Mouse (Mus musculus) embryonic facial prominence, embryonic 11.5 days (tissue): Measurements from ENCODE around the gene D930007J09Rik. TPM values are rescaled to one million over a fixed set of nuclear protein-coding genes. Genes with fewer than 3 reads are reported as not detected.

ENCODE experiments used
- ATAC-seq: fragments of 200-750 bp; cut with Nextera tagmentation; replicated peaks from 2 replicates; pipeline ENCODE4 v1.8.0; 2017; ENCODE audit warnings: low read depth; ENCODE audit not compliant: insufficient number of reproducible peaks, low FRiP score, low TSS enrichment
- DNase-seq: peaks from one replicate; pipeline ENCODE4 v3.0.0-alpha.2; 2015; ENCODE audit warnings: low spot score
- H3K27ac ChIP-seq: fragments of 300-500 bp; sonication (generic); replicated peaks from 2 replicates; pipeline ENCODE4 v1.5.1; 2014; ENCODE audit warnings: mild to moderate bottlenecking, low read depth, low read length, control low read depth
- H3K27me3 ChIP-seq: fragments of 300-500 bp; sonication (generic); 2 replicates; pipeline ENCODE4 v1.6.1; 2014; ENCODE audit warnings: mild to moderate bottlenecking, low read length, moderate library complexity, mixed read lengths; ENCODE audit not compliant: control insufficient read depth, insufficient read depth
- H3K36me3 ChIP-seq: fragments of 300-500 bp; sonication (generic); replicated peaks from 2 replicates; pipeline ENCODE4 v1.6.1; 2014; ENCODE audit warnings: low read depth, mild to moderate bottlenecking, low read length, moderate library complexity, mixed read lengths; ENCODE audit not compliant: control insufficient read depth, insufficient read depth
- H3K4me1 ChIP-seq: fragments of 300-500 bp; sonication (generic); 2 replicates; pipeline ENCODE4 v1.6.1; 2014; ENCODE audit warnings: low read length, mixed read lengths; ENCODE audit not compliant: control insufficient read depth, insufficient read depth
- H3K4me2 ChIP-seq: fragments of 300-500 bp; sonication (generic); 2 replicates; pipeline ENCODE4 v1.6.1; 2014; ENCODE audit warnings: low read depth, mild to moderate bottlenecking, control low read depth, low read length, moderate library complexity
- H3K4me3 ChIP-seq: fragments of 300-500 bp; sonication (generic); 2 replicates; pipeline ENCODE4 v1.5.1; 2014; ENCODE audit warnings: low read depth, low read length, control low read depth
- H3K9ac ChIP-seq: fragments of 300-500 bp; sonication (generic); replicated peaks from 2 replicates; pipeline ENCODE4 v1.6.1; 2014; ENCODE audit warnings: mild to moderate bottlenecking, control low read depth, low read length
- H3K9me3 ChIP-seq: fragments of 300-500 bp; sonication (generic); replicated peaks from 2 replicates; pipeline ENCODE4 v1.6.1; 2016; ENCODE audit warnings: mild to moderate bottlenecking, low read length, inconsistent platforms, mixed read lengths; ENCODE audit not compliant: control insufficient read depth
- WGBS: fragments of 180-500 bp; shearing (Covaris S2); extraction: QIAGEN DNeasy Blood & Tissue Kit; methylation state at CpG from one replicate; pipeline ENCODE4 v1.1.7; 2014; 5-methylcytosine and 5-hydroxymethylcytosine counted together
- polyA plus RNA-seq: library from polyadenylated mRNA; unstranded; fragments of >200 nt; fragmentation: Nextera tagmentation; extraction: Ambion mirVana; gene quantifications from 2 replicates; pipeline ENCODE4 v1.2.1, GENCODE M21; 2014

The D930007J09Rik gene
- polyA plus RNA-seq, 1 experiment from 2014 or later = not detected

DNA sequence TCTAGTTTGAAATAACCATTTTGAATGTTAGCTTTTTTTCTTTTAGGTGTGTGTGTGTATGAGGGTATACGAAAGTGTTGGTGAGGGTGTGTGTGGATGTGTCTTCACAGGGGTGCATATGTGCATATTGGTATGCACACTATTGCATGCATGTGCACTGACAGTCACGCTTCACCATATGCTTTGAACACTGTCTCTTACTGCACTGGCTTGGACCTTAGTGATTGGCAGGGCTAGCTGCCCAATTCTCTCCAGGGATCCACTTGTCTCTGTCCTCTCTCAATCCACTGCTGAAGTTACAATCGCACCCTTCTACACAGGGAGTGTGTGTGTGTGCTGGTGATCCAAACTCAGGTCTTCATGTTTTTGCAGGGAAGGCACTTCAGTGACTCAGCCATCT lies 38.7 kb upstream of the D930007J09Rik start:
- 93% methylated on average over 3 of the region's 3 CpGs for WGBS

GRCm38 (mm10) chr13:32839314-32839713 lies 36.7 kb upstream of the D930007J09Rik start:
- Histone ChIP-seq H3K36me3 (no peaks in the 10 kb centered on the region), H3K4me3 (no peak overlapping the region), H3K9ac (no peak overlapping the region), H3K27me3 (no peaks in the 10 kb centered on the region), H3K27ac (no peak overlapping the region), H3K4me1 (no peaks in the 10 kb centered on the region), H3K9me3 (no peaks in the 10 kb centered on the region), H3K4me2 (no peak overlapping the region)
- ATAC-seq = no peak
- 56% methylated on average over 1 of the region's 1 CpGs for WGBS
- DNase-seq = no peak

More for the DNA sequence above, 38.7 kb upstream of the D930007J09Rik start:
- Histone ChIP-seq H3K27ac (no peak overlapping the region), H3K9ac (no peak overlapping the region), H3K36me3 (no peaks in the 10 kb centered on the region), H3K4me2 (no peak overlapping the region), H3K4me3 (no peak overlapping the region), H3K9me3 (no peaks in the 10 kb centered on the region), H3K27me3 (no peaks in the 10 kb centered on the region), H3K4me1 (no peaks in the 10 kb centered on the region)
- ATAC-seq (no peak), DNase-seq (no peak)

DNA sequence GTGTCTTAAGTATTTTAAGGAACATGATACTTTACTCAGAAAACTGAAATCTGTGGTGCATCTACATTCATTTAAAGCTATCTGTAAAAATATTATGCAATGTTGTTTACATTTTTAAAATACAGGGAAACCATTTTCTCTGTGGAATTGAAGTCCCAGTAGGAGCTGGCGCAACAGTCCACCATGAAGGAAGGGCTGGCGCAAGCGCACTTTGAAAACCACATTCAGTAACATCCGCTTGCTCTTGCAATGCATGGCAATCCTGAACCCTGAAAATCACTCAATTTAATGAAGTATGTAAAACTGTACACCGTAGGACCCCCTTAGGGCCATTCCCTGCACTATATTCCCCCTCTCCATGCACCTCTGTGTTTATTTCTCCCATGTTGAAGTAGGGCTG lies 31.9 kb upstream of the D930007J09Rik start:
- no peaks in the 10 kb centered on the region for H3K4me1 ChIP-seq
- no peak for ATAC-seq
- H3K27ac ChIP-seq = no peak overlapping the region
- no peaks in the 10 kb centered on the region for H3K36me3 ChIP-seq
- H3K4me2 ChIP-seq = no peak overlapping the region
- no peak for DNase-seq
- no peak overlapping the region for H3K4me3 ChIP-seq
- H3K9me3 ChIP-seq = no peaks in the 10 kb centered on the region
- H3K9ac ChIP-seq = no peak overlapping the region
- WGBS = 95% methylated on average over 5 of the region's 5 CpGs
- no peaks in the 10 kb centered on the region for H3K27me3 ChIP-seq

DNA sequence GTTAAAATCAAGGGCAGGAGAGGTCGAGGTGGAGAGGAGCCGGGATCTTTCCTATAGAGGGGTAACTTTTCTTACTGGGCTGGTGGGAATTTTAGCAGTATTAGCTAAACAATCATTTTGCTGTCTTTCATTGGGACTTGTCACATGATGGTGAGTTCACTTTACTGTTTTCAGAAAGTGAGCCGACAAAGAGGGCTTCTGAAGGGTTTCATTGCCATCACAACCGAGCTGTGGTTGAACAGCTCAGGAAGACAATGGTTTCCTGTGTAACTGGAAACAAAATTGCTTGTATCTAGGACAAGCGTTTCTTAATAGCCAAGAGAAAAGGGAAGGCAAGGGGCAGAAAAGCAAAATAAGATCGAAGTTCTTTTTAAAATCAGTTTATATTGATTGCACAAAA lies 30.6 kb upstream of the D930007J09Rik start:
- no peaks in the 10 kb centered on the region for H3K36me3 ChIP-seq
- no peak for ATAC-seq
- no peak overlapping the region for H3K4me3 ChIP-seq
- no peak overlapping the region for H3K27ac ChIP-seq
- H3K4me2 ChIP-seq = no peak overlapping the region
- no peaks in the 10 kb centered on the region for H3K27me3 ChIP-seq
- H3K4me1 ChIP-seq = no peaks in the 10 kb centered on the region
- no peak overlapping the region for H3K9ac ChIP-seq
- no peak for DNase-seq
- 46% methylated on average over 6 of the region's 6 CpGs for WGBS
- no peaks in the 10 kb centered on the region for H3K9me3 ChIP-seq

DNA sequence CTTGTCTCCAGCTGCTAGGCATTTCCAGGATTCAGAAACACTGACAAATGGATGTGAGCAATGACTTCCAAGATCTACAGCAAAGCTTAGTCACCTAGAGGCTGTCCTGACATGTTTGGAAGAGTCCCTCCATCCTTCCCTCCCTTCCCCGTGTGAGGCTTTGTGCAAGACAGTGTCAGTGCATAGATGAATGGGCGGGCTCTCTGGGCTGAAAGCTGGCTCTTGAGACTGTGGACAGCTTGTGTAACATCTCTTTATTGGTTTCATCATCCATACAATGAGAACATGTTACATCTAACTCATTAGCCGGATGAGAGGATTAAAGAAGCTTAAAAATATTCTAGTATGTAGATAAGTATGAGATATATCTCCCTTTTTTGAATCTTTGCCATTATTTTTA lies 30.1 kb upstream of the D930007J09Rik start:
- ATAC-seq = no peak
- 77% methylated on average over 3 of the region's 3 CpGs for WGBS

DNA sequence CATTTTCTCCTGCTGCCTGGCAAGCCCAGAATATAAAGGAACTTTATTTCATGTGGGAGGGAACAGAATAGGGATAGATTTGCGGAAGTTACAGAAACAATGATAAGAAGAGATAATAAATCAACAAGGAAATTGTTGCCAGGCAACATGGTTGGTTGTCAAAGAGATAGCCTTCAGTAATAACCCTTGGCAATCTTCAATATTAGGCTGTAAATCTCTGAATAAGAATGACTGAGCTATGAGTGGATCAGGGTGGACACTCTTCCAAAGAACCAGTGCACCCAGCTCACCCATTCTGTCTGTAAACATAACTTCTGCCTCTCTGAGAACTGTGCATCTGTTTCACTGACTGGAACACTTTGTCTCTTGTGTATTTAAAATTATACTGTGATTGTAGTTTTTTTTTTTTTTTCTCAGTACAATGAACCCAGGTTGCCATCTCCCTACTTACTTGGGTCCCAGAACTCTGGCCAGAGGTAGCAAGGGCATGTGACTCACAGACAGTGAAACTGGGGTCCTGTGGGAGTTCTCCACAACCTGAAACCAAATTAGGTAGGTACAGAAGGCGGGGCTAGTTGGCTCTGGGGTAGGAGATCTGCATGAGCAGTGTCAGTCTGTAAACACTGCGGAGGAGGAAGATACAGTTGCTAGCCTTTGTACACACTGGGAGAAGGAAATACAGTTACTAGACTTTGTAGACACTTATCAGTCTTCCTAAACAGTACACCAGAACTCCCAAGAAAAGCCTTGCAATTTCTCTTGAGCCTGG lies 29.0 kb upstream of the D930007J09Rik start:
- Histone ChIP-seq H3K4me1 (no peaks in the 10 kb centered on the region), H3K4me3 (no peak overlapping the region), H3K27ac (no peak overlapping the region), H3K4me2 (no peak overlapping the region), H3K36me3 (no peaks in the 10 kb centered on the region), H3K9me3 (no peaks in the 10 kb centered on the region), H3K9ac (no peak overlapping the region), H3K27me3 (no peaks in the 10 kb centered on the region)
- DNase-seq (no peak), ATAC-seq (no peak)
- WGBS = 91% methylated on average over 3 of the region's 3 CpGs

More for the DNA sequence above, 30.1 kb upstream of the D930007J09Rik start:
- no peaks in the 10 kb centered on the region for H3K36me3 ChIP-seq
- no peaks in the 10 kb centered on the region for H3K9me3 ChIP-seq
- H3K27ac ChIP-seq = no peak overlapping the region
- H3K27me3 ChIP-seq = no peaks in the 10 kb centered on the region
- no peaks in the 10 kb centered on the region for H3K4me1 ChIP-seq
- no peak overlapping the region for H3K4me3 ChIP-seq
- H3K9ac ChIP-seq = no peak overlapping the region
- no peak overlapping the region for H3K4me2 ChIP-seq
- DNase-seq = no peak

GRCm38 (mm10) chr13:32828886-32829285 lies 26.2 kb upstream of the D930007J09Rik start:
- Histone ChIP-seq H3K27ac (no peak overlapping the region), H3K27me3 (no peaks in the 10 kb centered on the region), H3K36me3 (no peaks in the 10 kb centered on the region), H3K4me2 (no peak overlapping the region), H3K4me1 (no peaks in the 10 kb centered on the region), H3K9me3 (no peaks in the 10 kb centered on the region), H3K4me3 (no peak overlapping the region), H3K9ac (no peak overlapping the region)
- no peak for DNase-seq
- WGBS = 87% methylated on average over 4 of the region's 4 CpGs
- ATAC-seq = no peak

DNA sequence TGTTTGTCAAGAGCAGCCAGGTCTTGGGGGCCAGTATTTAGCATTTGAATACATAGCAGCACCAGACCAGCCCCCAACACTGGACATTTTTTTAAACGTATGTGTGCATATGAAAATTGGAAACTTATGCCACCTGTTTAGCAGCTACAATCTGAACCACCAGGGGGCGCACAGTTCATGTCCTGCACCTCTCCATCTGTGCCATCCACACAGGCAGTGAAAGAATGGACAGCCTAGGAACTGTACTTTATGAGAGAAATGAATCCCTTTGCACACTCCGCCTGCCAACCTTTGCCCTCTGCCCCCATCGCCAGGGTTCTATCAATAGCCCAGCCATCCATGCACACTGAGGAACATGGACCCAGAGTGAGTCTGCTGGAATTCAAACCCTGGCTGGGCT lies 25.3 kb upstream of the D930007J09Rik start:
- Histone ChIP-seq H3K27ac (no peak overlapping the region), H3K27me3 (no peaks in the 10 kb centered on the region), H3K4me1 (no peaks in the 10 kb centered on the region), H3K4me3 (no peak overlapping the region), H3K9ac (no peak overlapping the region), H3K9me3 (no peaks in the 10 kb centered on the region), H3K4me2 (no peak overlapping the region), H3K36me3 (no peaks in the 10 kb centered on the region)
- DNase-seq (peak; percentile 68), ATAC-seq (no peak)
- WGBS = 52% methylated on average over 4 of the region's 4 CpGs
